Mouse (Mus musculus): ENCODE results near the gene Dppa3. TPM values are rescaled to one million over a fixed set of nuclear protein-coding genes. Genes with fewer than 3 reads are reported as not detected.

Dppa3 gene
- polyA plus RNA-seq, 1 experiment: 0.26 TPM

DNA sequence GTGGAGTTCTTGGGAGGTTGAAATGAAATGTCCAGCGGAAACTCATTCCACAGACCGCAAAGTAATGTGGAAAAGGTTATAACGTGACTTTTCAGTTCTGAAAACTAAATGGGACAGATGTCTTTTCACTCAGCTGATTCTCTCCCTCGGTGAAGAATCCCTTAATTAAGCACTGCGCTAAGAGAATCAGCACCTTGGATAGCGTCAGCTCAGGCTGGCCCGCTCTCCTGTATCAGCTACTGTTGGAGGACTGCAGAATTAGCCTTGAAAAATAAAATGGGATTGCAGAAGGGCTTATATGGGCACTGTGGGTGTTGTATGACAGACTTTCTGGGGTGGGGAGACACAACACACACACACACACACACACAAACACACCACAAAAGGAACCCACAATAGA lies 33.4 kb downstream of the Dppa3 start:
- H3K27me3 ChIP-seq (ENCODE audit: control insufficient read depth, insufficient read depth, low read length): no peaks in the 10 kb centered on the region
- DNase-seq: no peak
- H3K27ac ChIP-seq (ENCODE audit: control insufficient read depth, insufficient read depth, low read length): no peak overlapping the region
- H3K4me3 ChIP-seq (ENCODE audit: control insufficient read depth, insufficient read depth, low read length): no peak overlapping the region
- no peak for TF ChIP-seq CTCF (IDR thresholded peaks at IDR 0.05; ENCODE audit: borderline replicate concordance, control insufficient read depth, extremely low read depth, insufficient read depth, low read length, poor library complexity)
- TF ChIP-seq POLR2A (IDR thresholded peaks at IDR 0.05; ENCODE audit: control insufficient read depth, extremely low read depth, insufficient read depth, low read length, poor library complexity): no peak
- 29% methylated on average over 7 of the region's 7 CpGs for WGBS
- no peaks in the 10 kb centered on the region for H3K4me1 ChIP-seq (replicated peaks; ENCODE audit: control insufficient read depth, insufficient read depth, low read length)
- H3K36me3 ChIP-seq (ENCODE audit: control insufficient read depth, insufficient read depth, low read length): no peaks in the 10 kb centered on the region

DNA sequence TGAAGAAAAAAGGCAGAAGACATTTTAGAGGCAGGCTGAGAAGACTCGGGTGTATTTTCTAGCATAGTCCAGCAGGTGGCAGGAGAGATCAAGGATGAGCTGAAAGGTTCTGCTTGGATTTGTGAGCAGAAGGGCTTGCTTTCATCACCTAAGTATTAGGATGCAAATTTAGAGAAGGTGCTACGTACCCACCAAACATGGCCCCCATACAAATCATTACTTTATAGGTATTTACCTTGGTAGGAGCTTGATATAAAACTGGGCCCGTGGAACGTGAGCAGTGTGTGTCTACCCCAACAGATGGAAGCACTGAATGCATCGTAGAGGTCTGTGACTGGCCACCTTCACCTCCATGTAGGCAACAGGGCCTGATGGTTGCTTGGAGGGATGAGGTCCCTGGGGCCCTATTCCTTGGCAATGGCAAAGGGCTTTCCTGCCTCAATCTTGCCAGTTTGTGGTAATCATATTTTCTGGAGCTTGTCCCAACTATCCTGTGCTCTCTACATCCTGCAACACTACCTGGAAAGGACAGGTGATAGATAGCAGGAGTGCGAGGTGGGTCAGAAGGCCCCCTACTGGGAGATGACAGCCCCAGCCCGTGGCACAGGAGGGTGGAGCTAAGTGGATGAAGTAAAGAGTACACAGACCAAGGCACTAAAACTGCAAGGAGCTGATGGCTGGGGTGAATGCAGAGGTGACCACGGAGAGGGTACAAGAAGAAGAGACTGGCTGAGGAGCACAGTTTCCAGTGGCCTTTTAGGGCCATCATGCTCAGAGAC lies 34.6 kb downstream of the Dppa3 start:
- peak; percentile 40 for DNase-seq

DNA sequence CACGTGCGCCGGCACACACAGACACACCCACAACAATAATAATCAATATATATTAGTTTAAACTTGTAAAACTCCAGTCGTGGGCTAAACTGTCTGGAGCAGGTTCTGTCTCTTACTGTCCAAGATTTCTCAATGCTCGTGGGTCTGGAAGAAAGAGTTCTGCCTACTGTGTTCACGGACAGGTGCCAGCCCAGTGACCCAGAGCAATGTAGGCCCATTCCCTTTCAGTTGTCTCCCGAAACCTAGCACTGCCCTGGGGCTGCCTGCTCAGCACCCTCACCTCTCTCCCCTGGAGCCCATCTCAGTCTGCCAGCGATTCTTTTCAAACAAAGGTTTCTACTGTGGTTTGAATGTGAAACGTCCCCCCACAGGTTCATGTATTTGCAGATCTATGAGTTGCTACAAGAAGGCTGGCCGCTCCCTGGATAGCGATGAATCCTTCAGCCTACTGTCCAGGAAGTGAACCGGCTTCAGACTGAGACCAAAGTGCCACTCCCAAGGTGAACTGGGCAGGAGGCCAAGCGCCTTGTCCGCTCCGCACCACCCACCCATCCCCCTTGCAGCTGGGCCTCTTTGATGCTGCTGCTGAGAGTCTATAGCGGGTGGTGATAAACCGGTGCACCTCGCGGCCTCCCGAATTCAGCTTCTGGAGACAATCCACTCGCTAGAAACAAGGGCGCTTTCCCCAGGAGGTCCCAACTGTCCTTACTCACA lies 36.5 kb downstream of the Dppa3 start:
- Histone ChIP-seq H3K4me3 (ENCODE audit: control insufficient read depth, insufficient read depth, low read length) (no peak overlapping the region), H3K27ac (ENCODE audit: control insufficient read depth, insufficient read depth, low read length) (no peak overlapping the region), H3K36me3 (ENCODE audit: control insufficient read depth, insufficient read depth, low read length) (no peaks in the 10 kb centered on the region), H3K4me1 (replicated peaks; ENCODE audit: control insufficient read depth, insufficient read depth, low read length) (no peaks in the 10 kb centered on the region), H3K27me3 (ENCODE audit: control insufficient read depth, insufficient read depth, low read length) (no peaks in the 10 kb centered on the region)
- WGBS: 68% methylated on average over 22 of the region's 22 CpGs
- DNase-seq: no peak
- no peak for TF ChIP-seq CTCF (IDR thresholded peaks at IDR 0.05; ENCODE audit: borderline replicate concordance, control insufficient read depth, extremely low read depth, insufficient read depth, low read length, poor library complexity)
- TF ChIP-seq POLR2A (IDR thresholded peaks at IDR 0.05; ENCODE audit: control insufficient read depth, extremely low read depth, insufficient read depth, low read length, poor library complexity): no peak

More for the DNA sequence above, 34.6 kb downstream of the Dppa3 start:
- no peaks in the 10 kb centered on the region for H3K27me3 ChIP-seq (ENCODE audit: control insufficient read depth, insufficient read depth, low read length)
- TF ChIP-seq CTCF (IDR thresholded peaks at IDR 0.05; ENCODE audit: borderline replicate concordance, control insufficient read depth, extremely low read depth, insufficient read depth, low read length, poor library complexity): no peak
- TF ChIP-seq POLR2A (IDR thresholded peaks at IDR 0.05; ENCODE audit: control insufficient read depth, extremely low read depth, insufficient read depth, low read length, poor library complexity): no peak
- 46% methylated on average over 8 of the region's 8 CpGs for WGBS
- H3K4me3 ChIP-seq (ENCODE audit: control insufficient read depth, insufficient read depth, low read length): no peak overlapping the region
- H3K36me3 ChIP-seq (ENCODE audit: control insufficient read depth, insufficient read depth, low read length): no peaks in the 10 kb centered on the region
- no peak overlapping the region for H3K27ac ChIP-seq (ENCODE audit: control insufficient read depth, insufficient read depth, low read length)
- H3K4me1 ChIP-seq (replicated peaks; ENCODE audit: control insufficient read depth, insufficient read depth, low read length): no peaks in the 10 kb centered on the region

DNA sequence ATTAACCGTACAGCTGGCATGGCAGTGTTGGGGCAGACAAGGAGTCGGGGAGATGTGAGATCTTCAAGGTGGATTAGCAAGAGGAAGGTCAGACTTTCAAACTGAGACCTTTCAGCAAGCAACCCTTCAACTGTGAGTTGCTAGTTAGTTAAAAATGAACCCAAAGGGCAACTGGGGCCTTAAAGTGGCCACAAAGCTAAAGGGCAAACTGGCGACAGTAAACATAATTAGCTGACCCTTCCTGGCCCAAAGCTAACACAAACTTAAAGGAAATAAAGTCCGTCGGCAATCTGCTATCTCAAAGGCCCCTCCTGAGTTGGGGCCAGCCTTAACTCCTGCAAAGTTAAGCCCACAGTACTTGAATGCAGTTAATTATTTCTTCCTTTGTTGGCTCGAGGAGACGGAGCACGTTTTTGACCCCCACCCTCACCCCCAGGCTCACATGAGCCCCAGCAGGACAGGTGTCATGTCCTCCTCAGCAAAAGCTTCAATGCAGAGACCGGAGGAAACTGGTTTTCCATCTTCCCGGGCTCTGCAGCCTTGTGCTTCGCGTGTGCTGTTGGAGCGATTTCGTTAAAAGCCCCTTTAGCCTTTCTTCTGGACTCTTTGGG lies 37.5 kb downstream of the Dppa3 start:
- 74% methylated on average over 14 of the region's 14 CpGs for WGBS
- TF ChIP-seq POLR2A (IDR thresholded peaks at IDR 0.05; ENCODE audit: control insufficient read depth, extremely low read depth, insufficient read depth, low read length, poor library complexity) (no peak), CTCF (IDR thresholded peaks at IDR 0.05; ENCODE audit: borderline replicate concordance, control insufficient read depth, extremely low read depth, insufficient read depth, low read length, poor library complexity) (no peak)
- no peak for DNase-seq
- H3K36me3 ChIP-seq (ENCODE audit: control insufficient read depth, insufficient read depth, low read length): no peaks in the 10 kb centered on the region
- H3K27me3 ChIP-seq (ENCODE audit: control insufficient read depth, insufficient read depth, low read length): no peaks in the 10 kb centered on the region
- H3K4me3 ChIP-seq (ENCODE audit: control insufficient read depth, insufficient read depth, low read length): no peak overlapping the region
- no peaks in the 10 kb centered on the region for H3K4me1 ChIP-seq (replicated peaks; ENCODE audit: control insufficient read depth, insufficient read depth, low read length)
- H3K27ac ChIP-seq (ENCODE audit: control insufficient read depth, insufficient read depth, low read length): no peak overlapping the region

DNA sequence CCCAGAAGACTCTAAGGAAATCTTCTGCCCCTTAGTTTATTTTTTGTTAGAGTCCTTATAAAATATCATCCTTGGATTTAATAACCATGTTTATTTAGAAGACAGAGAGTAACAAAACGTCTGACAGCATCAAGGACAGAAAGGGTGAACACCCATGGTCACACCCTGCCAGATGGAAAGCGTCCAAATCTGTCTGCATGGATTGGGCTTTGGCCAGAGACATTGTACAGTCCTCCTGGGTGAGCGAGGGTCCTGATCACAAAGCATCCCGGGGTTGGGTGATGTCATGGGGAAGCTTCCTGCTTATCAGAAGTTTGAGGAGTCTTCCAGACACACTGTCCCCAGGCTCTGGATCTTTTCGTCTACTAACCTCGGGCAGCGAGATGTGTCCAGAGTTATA lies 39.7 kb downstream of the Dppa3 start:
- no peak for DNase-seq
- no peaks in the 10 kb centered on the region for H3K27me3 ChIP-seq (ENCODE audit: control insufficient read depth, insufficient read depth, low read length)
- H3K27ac ChIP-seq (ENCODE audit: control insufficient read depth, insufficient read depth, low read length): no peak overlapping the region
- 84% methylated on average over 7 of the region's 7 CpGs for WGBS
- no peak overlapping the region for H3K4me3 ChIP-seq (ENCODE audit: control insufficient read depth, insufficient read depth, low read length)
- H3K4me1 ChIP-seq (replicated peaks; ENCODE audit: control insufficient read depth, insufficient read depth, low read length): no peaks in the 10 kb centered on the region
- TF ChIP-seq CTCF (IDR thresholded peaks at IDR 0.05; ENCODE audit: borderline replicate concordance, control insufficient read depth, extremely low read depth, insufficient read depth, low read length, poor library complexity) (no peak), POLR2A (IDR thresholded peaks at IDR 0.05; ENCODE audit: control insufficient read depth, extremely low read depth, insufficient read depth, low read length, poor library complexity) (no peak)
- H3K36me3 ChIP-seq (ENCODE audit: control insufficient read depth, insufficient read depth, low read length): no peaks in the 10 kb centered on the region

DNA sequence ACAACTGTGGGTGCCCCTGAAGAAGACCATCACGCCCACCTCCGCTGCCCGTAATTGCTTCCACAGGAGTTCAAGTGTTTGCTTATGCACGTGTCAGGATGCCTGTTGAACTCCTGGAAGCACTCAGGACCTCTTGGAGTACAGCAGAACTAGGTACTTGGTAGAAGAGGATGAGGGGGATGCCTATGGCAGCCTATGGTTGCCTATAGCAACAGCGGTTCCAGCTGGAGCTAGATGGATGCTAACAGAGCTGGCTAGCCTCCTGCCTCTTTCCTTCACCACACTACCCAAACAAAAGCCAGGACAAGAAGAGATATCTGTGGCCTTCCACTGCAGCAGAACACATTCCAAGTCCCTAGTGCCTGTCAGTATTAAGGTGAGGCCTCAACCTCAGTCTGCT lies 41.5 kb downstream of the Dppa3 start:
- Histone ChIP-seq H3K27me3 (ENCODE audit: control insufficient read depth, insufficient read depth, low read length) (no peaks in the 10 kb centered on the region), H3K36me3 (ENCODE audit: control insufficient read depth, insufficient read depth, low read length) (no peaks in the 10 kb centered on the region), H3K4me3 (ENCODE audit: control insufficient read depth, insufficient read depth, low read length) (no peak overlapping the region), H3K27ac (ENCODE audit: control insufficient read depth, insufficient read depth, low read length) (no peak overlapping the region), H3K4me1 (replicated peaks; ENCODE audit: control insufficient read depth, insufficient read depth, low read length) (no peaks in the 10 kb centered on the region)
- no peak for DNase-seq
- no peak for TF ChIP-seq POLR2A (IDR thresholded peaks at IDR 0.05; ENCODE audit: control insufficient read depth, extremely low read depth, insufficient read depth, low read length, poor library complexity)
- TF ChIP-seq CTCF (IDR thresholded peaks at IDR 0.05; ENCODE audit: borderline replicate concordance, control insufficient read depth, extremely low read depth, insufficient read depth, low read length, poor library complexity): no peak
- WGBS: 91% methylated on average over 5 of the region's 5 CpGs

Data from thymus, adult 2 months (tissue).